Mouse (Mus musculus): ENCODE data around the gene Zic1.

GRCm38 (mm10) chr9:91369293-91369991 lies 3.8 kb upstream of the Zic1 start:
- TF ChIP-seq CTCF (IDR thresholded peaks at IDR 0.05) (no peak), POLR2A (IDR thresholded peaks at IDR 0.05; ENCODE audit: insufficient read depth, low read depth, low read length) (no peak), EP300 (IDR thresholded peaks at IDR 0.05; ENCODE audit: insufficient read depth, low read depth, low read length) (no peak)
